Mouse (Mus musculus): ENCODE measurements around the gene Mfsd11.

- TF ChIP-seq CTCF (IDR thresholded peaks at IDR 0.05; ENCODE audit: control insufficient read depth, insufficient read depth, insufficient replicate concordance, low read depth, low read length) = no peak
- TF ChIP-seq POLR2A (IDR thresholded peaks at IDR 0.05; ENCODE audit: control insufficient read depth, low read depth, low read length) = no peak
Observed at GRCm38 (mm10) chr11:116819932-116820593, 32.2 kb upstream of the Mfsd11 start.

All from testis, adult 2 months (tissue).